Mouse (Mus musculus): ENCODE measurements around the gene Gm9508. TPM values are rescaled to one million over a fixed set of nuclear protein-coding genes. Genes with fewer than 3 reads are reported as not detected.

The Gm9508 gene
- polyA plus RNA-seq, 1 experiment from 2014 or later = not detected

GRCm38 (mm10) chr10:77677562-77677961 is 19.5 kb downstream of the Gm9508 start:
- TF ChIP-seq EP300 (IDR thresholded peaks at IDR 0.05; ENCODE audit: low read depth) (no peak), CTCF (IDR thresholded peaks at IDR 0.05; ENCODE audit: low read depth) (no peak)
- ATAC-seq = no peak
- H3K27me3 ChIP-seq (ENCODE audit: insufficient read depth, low read length) = peaks cover 32% of the 10 kb centered on the region

GRCm38 (mm10) chr10:77673765-77674164 is 23.3 kb downstream of the Gm9508 start:
- no peak for DNase-seq

More at GRCm38 (mm10) chr10:77677562-77677961, 19.5 kb downstream of the Gm9508 start:
- Histone ChIP-seq H3K9me3 (ENCODE audit: low read length) (no peaks in the 10 kb centered on the region), H3K4me1 (ENCODE audit: insufficient read depth) (no peaks in the 10 kb centered on the region; the same call in 1 of the 2 replicates), H3K9ac (replicated peaks) (no peak overlapping the region), H3K4me3 (ENCODE audit: low read depth, low read length) (peak overlapping the region; percentile 9; the same call in 1 of the 2 replicates), H3K36me3 (replicated peaks; ENCODE audit: insufficient read depth, low read length) (no peaks in the 10 kb centered on the region), H3K4me2 (ENCODE audit: low read depth, low read length) (no peak overlapping the region), H3K27ac (ENCODE audit: low read depth) (no peak overlapping the region)
- under 1% methylated on average over 35 of the region's 35 CpGs for WGBS (ENCODE audit: insufficient replicate concordance)
- DNase-seq = no peak

GRCm38 (mm10) chr10:77671519-77671918 is 25.5 kb downstream of the Gm9508 start:
- Histone ChIP-seq H3K9me3 (ENCODE audit: low read length) (no peaks in the 10 kb centered on the region), H3K27me3 (ENCODE audit: insufficient read depth, low read length) (peaks cover 4% of the 10 kb centered on the region; the same call in 1 of the 2 replicates), H3K27ac (ENCODE audit: low read depth) (no peak overlapping the region), H3K4me2 (ENCODE audit: low read depth, low read length) (no peak overlapping the region), H3K36me3 (replicated peaks; ENCODE audit: insufficient read depth, low read length) (no peaks in the 10 kb centered on the region), H3K9ac (replicated peaks) (no peak overlapping the region), H3K4me1 (ENCODE audit: insufficient read depth) (no peaks in the 10 kb centered on the region), H3K4me3 (ENCODE audit: low read depth, low read length) (no peak overlapping the region)
- TF ChIP-seq EP300 (IDR thresholded peaks at IDR 0.05; ENCODE audit: low read depth) (peak; percentile 61), CTCF (IDR thresholded peaks at IDR 0.05; ENCODE audit: low read depth) (no peak)
- ATAC-seq = peak; percentile 77
- WGBS (ENCODE audit: insufficient replicate concordance) = 21% methylated on average over 4 of the region's 4 CpGs
- no peak for DNase-seq

More at GRCm38 (mm10) chr10:77673765-77674164, 23.3 kb downstream of the Gm9508 start:
- peak; percentile 29 for ATAC-seq
- Histone ChIP-seq H3K9ac (replicated peaks) (no peak overlapping the region), H3K4me3 (ENCODE audit: low read depth, low read length) (no peak overlapping the region), H3K9me3 (ENCODE audit: low read length) (no peaks in the 10 kb centered on the region), H3K27me3 (ENCODE audit: insufficient read depth, low read length) (peaks cover 24% of the 10 kb centered on the region), H3K4me1 (ENCODE audit: insufficient read depth) (no peaks in the 10 kb centered on the region; the same call in 1 of the 2 replicates), H3K4me2 (ENCODE audit: low read depth, low read length) (no peak overlapping the region), H3K27ac (ENCODE audit: low read depth) (no peak overlapping the region), H3K36me3 (replicated peaks; ENCODE audit: insufficient read depth, low read length) (no peaks in the 10 kb centered on the region)
- WGBS (ENCODE audit: insufficient replicate concordance) = 53% methylated on average over 13 of the region's 13 CpGs
- TF ChIP-seq EP300 (IDR thresholded peaks at IDR 0.05; ENCODE audit: low read depth) (no peak), CTCF (IDR thresholded peaks at IDR 0.05; ENCODE audit: low read depth) (no peak)

- no peak overlapping the region for H3K4me2 ChIP-seq (ENCODE audit: low read depth, low read length)
- H3K4me1 ChIP-seq (ENCODE audit: insufficient read depth) = no peaks in the 10 kb centered on the region
- no peak for DNase-seq
- H3K36me3 ChIP-seq (replicated peaks; ENCODE audit: insufficient read depth, low read length) = no peaks in the 10 kb centered on the region
- ATAC-seq = no peak
- no peak overlapping the region for H3K9ac ChIP-seq (replicated peaks)
- TF ChIP-seq EP300 (IDR thresholded peaks at IDR 0.05; ENCODE audit: low read depth) (no peak), CTCF (IDR thresholded peaks at IDR 0.05; ENCODE audit: low read depth) (no peak)
- 83% methylated on average over 4 of the region's 4 CpGs for WGBS (ENCODE audit: insufficient replicate concordance)
- H3K27ac ChIP-seq (ENCODE audit: low read depth) = no peak overlapping the region
- H3K4me3 ChIP-seq (ENCODE audit: low read depth, low read length) = no peak overlapping the region
- H3K27me3 ChIP-seq (ENCODE audit: insufficient read depth, low read length) = no peaks in the 10 kb centered on the region
- no peaks in the 10 kb centered on the region for H3K9me3 ChIP-seq (ENCODE audit: low read length)
Measured at GRCm38 (mm10) chr10:77670710-77671109, 26.3 kb downstream of the Gm9508 start.

- Histone ChIP-seq H3K9ac (replicated peaks) (no peak overlapping the region), H3K4me2 (ENCODE audit: low read depth, low read length) (no peak overlapping the region), H3K27ac (ENCODE audit: low read depth) (no peak overlapping the region), H3K36me3 (replicated peaks; ENCODE audit: insufficient read depth, low read length) (no peaks in the 10 kb centered on the region), H3K27me3 (ENCODE audit: insufficient read depth, low read length) (no peaks in the 10 kb centered on the region), H3K9me3 (ENCODE audit: low read length) (no peaks in the 10 kb centered on the region), H3K4me1 (ENCODE audit: insufficient read depth) (no peaks in the 10 kb centered on the region), H3K4me3 (ENCODE audit: low read depth, low read length) (no peak overlapping the region)
- ATAC-seq = no peak
- DNase-seq = no peak
- no peak for TF ChIP-seq EP300 (IDR thresholded peaks at IDR 0.05; ENCODE audit: low read depth)
- no peak for TF ChIP-seq CTCF (IDR thresholded peaks at IDR 0.05; ENCODE audit: low read depth)
- WGBS (ENCODE audit: insufficient replicate concordance) = 62% methylated on average over 4 of the region's 4 CpGs
Measured at GRCm38 (mm10) chr10:77667402-77667801, 29.6 kb downstream of the Gm9508 start.

- Histone ChIP-seq H3K27me3 (ENCODE audit: insufficient read depth, low read length) (no peaks in the 10 kb centered on the region), H3K4me2 (ENCODE audit: low read depth, low read length) (no peak overlapping the region), H3K4me1 (ENCODE audit: insufficient read depth) (no peaks in the 10 kb centered on the region), H3K27ac (ENCODE audit: low read depth) (no peak overlapping the region), H3K9ac (replicated peaks) (no peak overlapping the region), H3K4me3 (ENCODE audit: low read depth, low read length) (no peak overlapping the region), H3K9me3 (ENCODE audit: low read length) (no peaks in the 10 kb centered on the region), H3K36me3 (replicated peaks; ENCODE audit: insufficient read depth, low read length) (no peaks in the 10 kb centered on the region)
- ATAC-seq (no peak), DNase-seq (no peak)
- WGBS (ENCODE audit: insufficient replicate concordance) = 72% methylated on average over 8 of the region's 8 CpGs
- TF ChIP-seq CTCF (IDR thresholded peaks at IDR 0.05; ENCODE audit: low read depth) (no peak), EP300 (IDR thresholded peaks at IDR 0.05; ENCODE audit: low read depth) (no peak)
Measured at GRCm38 (mm10) chr10:77666342-77666741, 30.7 kb downstream of the Gm9508 start.

Measured in liver, postnatal 0 days (tissue).